Mouse (Mus musculus) A20 (cell line): ENCODE data around the gene Zfp39.

Experiments used
- DNase-seq: peaks from one replicate; pipeline ENCODE4 v3.0.0-alpha.2; 2011; ENCODE audit warnings: low read depth, low spot score

Gene Zfp39

GRCm38 (mm10) chr11:58903511-58904409 is at the start of gene Zfp39:
TSS of gene Zfp39 (minus strand) at chr11:58904225.
- DNase-seq = peak; percentile 96

GRCm38 (mm10) chr11:58953351-58954169 is 49.5 kb upstream of the Zfp39 start:
- DNase-seq = peak; percentile 64

DNA sequence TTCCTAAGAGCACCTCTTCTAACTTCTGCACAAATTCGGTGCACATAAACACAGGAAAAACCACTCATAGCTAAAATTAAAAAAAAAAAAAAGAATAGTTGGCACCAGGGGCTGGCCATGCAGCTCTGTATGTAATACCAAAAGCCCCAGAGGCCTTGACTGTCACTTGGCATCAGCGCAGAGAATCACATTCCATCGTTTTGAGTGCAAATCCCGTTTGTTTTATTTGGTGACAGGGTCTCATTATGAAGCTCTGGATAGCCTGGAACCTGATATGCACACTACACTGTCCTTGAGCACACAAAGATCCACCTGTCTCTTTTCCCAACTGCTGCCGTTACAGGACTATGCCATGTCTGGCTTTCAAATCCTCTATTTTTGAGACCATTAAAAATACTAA is 47.2 kb upstream of the Zfp39 start:
- DNase-seq = no peak

DNA sequence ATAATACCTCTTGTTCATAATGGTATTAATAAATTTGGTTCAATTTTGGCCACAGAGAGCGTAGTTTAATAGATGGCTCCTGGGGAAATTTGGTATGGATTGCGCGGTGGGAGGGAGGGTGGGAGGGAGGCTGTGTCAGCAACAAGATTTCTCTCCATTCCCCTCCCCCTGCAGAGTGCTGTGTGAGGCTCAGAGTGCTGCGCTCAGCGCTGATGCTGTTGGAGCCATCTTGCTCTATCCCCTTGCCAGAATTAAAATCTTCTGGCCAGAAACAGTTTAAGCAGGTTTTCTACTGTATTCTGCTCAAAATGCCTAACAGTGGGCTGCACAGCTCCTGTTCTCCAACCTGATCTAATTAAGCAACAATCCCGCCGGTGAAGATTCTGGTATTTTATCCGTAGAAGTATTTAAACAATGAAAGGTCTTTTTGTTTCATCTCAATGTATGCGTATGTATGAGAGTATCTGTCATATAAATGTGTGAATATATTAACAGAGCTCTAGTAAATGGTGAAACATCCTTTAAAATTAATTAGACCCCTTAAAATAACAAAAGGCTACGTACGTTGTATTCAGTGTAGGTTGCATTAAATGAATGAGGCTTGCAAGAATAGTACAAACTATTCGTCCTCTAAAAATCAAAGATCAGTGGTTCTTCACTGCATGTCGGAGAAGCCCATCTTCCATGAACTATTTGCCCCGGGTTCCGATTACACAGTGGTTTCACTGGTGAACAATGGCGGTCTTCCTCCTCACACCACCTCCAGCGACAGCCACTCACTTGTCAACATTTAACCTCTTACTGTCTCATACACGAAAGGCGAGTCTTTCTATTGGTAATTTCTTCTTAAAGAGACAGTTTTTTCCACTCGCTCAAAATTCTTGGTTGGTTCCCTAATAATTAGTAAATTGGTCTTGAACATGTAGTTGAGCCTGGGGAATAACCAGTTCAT is 45.7 kb upstream of the Zfp39 start:
- no peak for DNase-seq

DNA sequence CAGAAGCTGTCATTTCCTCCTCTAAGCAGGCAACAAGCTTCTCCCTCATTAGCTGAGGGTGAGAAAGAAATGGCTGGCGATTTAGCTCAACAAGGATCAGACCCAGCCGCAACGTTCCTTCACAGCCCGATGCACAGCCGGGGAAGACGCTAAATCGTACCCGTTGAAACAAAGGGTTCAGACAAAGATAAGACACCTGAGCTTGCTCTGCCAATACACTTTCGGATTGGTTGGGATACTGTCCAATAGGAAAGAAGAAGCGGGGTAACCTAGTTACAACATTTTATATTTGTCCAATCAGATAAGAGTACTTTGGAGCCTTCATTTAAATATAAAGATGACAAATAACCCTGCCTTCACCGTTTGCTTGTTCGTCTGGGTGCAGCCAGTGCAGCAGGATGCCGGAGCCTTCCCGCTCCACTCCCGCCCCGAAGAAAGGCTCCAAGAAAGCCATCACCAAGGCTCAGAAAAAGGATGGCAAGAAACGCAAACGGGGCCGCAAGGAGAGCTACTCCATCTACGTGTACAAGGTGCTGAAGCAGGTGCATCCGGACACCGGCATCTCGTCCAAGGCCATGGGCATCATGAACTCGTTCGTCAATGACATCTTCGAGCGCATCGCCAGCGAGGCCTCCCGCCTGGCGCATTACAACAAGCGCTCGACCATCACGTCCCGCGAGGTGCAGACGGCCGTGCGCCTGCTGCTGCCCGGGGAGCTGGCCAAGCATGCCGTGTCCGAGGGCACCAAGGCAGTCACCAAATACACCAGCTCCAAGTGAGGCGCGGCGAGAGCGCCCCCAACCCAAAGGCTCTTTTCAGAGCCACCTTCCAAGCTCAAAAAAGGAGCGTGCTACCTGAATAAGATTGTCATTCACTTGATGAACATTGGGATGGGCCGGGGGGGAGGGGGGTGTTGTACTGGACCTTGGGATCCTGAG is 44.8 kb upstream of the Zfp39 start, which contains the start of gene Hist3h2ba:
Gene Hist3h2ba, plus strand, starts transcription at position 379 of the 938 bp plus-strand sequence.
- DNase-seq = peak; percentile 90

GRCm38 (mm10) chr11:58947798-58948528 is 43.9 kb upstream of the Zfp39 start:
- no peak for DNase-seq

GRCm38 (mm10) chr11:58947306-58947705 is 43.3 kb upstream of the Zfp39 start:
- DNase-seq = no peak

- no peak for DNase-seq
These were observed 40.1 kb upstream of the Zfp39 start for GRCm38 (mm10) chr11:58944136-58944535.

DNA sequence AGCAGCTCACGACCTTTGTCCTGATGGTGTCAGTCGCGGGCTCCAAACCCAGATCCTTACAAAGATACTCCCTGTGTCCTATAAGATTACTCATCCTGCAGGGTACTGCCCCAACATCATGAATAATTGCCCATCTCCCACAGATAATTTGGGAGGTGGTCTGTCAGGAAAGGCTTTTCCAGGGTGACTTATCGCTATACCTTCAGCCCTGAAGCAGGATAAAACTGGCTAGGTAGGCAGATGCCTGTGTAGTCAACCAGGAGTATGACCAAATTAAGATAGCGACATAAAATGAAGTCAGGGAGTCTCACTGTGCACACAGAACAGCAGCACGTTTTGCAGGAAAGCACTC is 35.0 kb upstream of the Zfp39 start:
- no peak for DNase-seq

DNA sequence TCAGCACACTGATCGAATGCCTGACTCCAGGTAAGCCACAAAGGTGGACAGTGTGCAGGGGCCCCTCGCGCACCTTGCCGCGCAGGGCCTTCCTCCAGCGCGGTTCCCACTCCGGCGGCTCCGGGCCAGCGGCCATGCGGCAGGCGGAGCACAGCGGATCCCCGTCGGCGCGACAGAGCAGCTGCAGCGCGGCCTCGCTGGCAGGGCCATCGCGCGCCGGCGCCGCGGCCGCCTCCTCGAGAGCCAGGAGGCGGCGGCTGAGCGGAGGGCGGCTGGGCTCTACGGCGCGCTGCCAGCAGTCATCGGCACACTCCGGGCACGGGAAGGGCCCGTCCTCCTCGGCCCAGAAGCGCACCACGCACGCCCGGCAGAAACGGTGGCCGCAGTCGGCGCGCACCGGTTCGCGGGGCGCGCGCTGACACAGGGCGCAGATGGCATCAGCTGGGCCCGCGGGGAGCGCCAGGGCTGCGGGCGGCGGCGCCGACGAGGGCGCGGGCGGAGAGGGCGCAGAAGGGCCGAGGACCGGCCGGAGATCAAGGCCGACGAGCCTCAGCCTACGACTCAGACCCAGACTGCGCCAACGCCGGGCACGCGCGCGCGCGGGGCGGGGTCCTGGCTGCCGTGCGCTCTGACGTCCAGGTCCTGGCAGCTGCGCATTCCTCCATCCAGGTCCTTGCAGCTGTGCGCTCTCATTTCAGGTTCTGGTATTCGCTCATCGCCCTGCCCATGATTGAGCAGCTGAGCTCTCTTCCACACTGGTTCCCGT is 34.5 kb upstream of the Zfp39 start, which contains the start of gene Rnf187:
Gene Rnf187, minus strand, starts transcription at position 595 of the 766 bp plus-strand sequence.
- DNase-seq = peak; percentile 93

GRCm38 (mm10) chr11:58937909-58938308 is 33.9 kb upstream of the Zfp39 start:
- no peak for DNase-seq

DNA sequence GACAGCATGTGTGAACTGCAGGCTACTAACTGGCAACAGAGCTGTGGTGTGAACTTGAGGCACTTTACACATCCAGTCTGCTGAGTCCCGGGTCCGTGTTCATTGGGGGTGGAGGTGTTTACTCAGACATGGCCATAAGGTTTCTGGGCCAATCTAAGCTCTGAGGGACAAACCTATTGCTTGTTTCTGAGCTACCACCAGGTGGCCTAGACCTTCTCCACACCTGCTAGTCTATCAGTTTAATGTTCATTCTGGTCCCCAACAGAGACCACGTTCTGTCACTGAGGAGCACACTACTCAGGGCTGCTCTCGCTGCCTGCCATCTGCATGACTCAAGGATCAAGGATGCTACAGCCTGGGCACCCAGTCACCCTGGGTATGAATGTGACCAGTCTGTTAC is 27.6 kb upstream of the Zfp39 start:
- DNase-seq = peak; percentile 22

- DNase-seq = no peak
These were observed 26.2 kb upstream of the Zfp39 start for GRCm38 (mm10) chr11:58930254-58930653.

DNA sequence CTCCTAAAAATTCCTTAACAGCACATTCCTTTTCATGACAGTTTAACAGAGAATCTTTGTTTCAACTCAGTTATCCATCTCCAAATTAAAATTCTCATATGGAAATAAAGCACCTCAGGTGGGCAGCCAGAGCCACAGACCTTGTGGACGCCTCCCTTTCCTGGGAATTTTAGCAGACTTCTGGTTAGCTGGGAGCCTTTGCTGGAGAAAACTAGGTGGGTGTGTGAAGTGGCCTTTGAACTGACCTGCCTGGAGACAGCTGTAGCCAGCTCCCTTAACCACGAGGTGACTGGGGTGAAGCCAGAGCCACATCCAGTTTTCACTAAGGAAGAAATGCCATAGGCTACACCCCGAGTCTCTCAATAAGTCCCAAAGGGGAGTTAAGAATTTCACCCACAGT is 25.6 kb upstream of the Zfp39 start:
- DNase-seq = no peak

GRCm38 (mm10) chr11:58929055-58929454 is 25.0 kb upstream of the Zfp39 start:
- no peak for DNase-seq

DNA sequence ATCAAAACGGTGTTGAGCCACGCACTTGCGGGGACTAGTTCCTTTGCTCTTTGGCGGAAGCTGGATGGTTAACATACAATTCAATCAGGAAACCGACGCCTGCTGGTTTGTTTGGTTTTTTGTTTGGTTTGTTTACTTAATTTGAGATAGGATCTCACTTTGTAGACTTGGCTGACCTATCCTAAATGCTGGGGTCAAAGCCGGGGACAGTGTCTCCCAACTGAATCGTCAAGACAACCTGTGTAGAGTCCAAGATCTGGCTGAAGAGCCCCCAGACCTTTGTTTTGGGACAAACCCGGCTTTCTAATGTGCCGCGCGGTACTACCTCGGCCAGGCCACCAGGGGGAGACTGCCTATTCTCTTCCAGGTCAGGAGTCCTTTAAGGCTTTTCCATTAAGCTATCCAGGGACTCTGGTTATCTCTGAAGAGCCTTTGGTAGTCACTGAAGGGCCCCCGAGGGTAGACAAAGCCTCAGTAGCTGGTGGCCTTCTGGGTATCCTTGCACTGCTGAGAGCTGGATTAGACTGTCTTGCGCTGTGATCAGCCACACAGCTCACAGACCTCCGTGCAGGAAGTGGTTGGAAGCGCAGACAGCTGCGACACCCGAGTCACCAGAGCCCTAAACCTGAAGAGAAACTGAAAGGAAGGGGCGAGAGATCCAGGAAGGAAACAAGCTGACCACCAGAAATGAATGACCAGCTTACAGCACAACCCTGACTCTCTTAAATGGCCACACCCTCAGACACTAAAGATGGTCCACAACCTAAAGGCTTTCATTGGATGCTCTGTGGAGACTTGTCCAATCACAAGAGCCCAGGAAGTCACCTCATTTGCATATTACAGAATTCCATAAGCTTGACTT is 24.0 kb upstream of the Zfp39 start:
- DNase-seq = peak; percentile 86

- no peak for DNase-seq
These were observed 23.0 kb upstream of the Zfp39 start for GRCm38 (mm10) chr11:58927053-58927452.

- DNase-seq = no peak
These were observed 22.6 kb upstream of the Zfp39 start for GRCm38 (mm10) chr11:58926651-58927050.
